Mouse (Mus musculus): Measurements from ENCODE around the gene Olfr370. TPM values are rescaled to one million over a fixed set of nuclear protein-coding genes. Genes with fewer than 3 reads are reported as not detected.
A peak's percentile ranks its signal among the peaks of the same experiment; 100 is the strongest.

Gene Olfr370
- polyA plus RNA-seq, 2 experiments from 2014 or later, result 0.07 TPM; not detected in 1

GRCm38 (mm10) chr8:83575561-83576515 is 40.3 kb downstream of the Olfr370 start:
- ATAC-seq, result no peak

GRCm38 (mm10) chr8:83576516-83576895 is 40.9 kb downstream of the Olfr370 start:
- no peak for ATAC-seq

GRCm38 (mm10) chr8:83576921-83577320 is 41.3 kb downstream of the Olfr370 start:
- ATAC-seq, result no peak

DNA sequence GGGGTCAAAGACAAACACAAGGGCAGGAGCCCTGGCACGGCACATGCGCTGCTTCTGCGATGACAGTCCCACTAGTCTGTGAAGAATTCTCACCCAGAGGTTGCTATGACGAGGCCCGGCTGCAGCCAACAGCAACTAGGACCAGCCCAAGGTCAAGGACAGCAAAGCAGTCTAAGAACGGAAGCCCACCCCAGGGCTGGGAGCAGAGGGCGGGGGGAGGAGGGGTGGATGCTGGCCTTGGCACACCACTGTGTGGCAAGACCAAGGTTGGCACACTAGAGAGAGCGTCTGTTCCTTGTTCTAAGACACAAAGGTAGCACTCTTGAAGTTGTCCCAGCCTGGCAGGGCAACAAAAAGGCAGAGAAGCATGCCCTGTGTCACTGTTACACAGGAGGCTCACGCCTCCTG is 41.8 kb downstream of the Olfr370 start:
- ATAC-seq, result no peak

GRCm38 (mm10) chr8:83578131-83579055 is 42.8 kb downstream of the Olfr370 start:
- no peak for ATAC-seq

DNA sequence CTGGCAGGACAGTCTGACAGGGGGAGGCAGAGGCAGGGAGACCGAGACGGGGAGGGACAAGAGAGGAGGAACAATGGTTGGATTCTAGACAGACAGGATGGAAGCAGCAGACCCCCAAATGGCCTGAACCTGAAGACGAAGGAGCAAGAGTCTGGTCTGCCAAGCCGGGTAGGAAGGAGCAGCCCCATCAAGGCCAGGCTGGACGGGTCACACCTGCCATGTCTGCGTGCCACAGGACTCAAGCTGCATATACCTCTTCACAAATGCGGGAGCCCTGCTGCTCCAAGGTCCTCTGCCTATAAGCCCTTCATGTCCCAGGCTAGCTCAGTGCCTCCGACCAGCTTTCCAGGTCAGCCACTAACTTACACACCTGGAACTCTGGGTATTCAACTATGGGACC is 44.1 kb downstream of the Olfr370 start:
- no peak for ATAC-seq

GRCm38 (mm10) chr8:83580826-83581225 is 45.2 kb downstream of the Olfr370 start:
- no peak for ATAC-seq

DNA sequence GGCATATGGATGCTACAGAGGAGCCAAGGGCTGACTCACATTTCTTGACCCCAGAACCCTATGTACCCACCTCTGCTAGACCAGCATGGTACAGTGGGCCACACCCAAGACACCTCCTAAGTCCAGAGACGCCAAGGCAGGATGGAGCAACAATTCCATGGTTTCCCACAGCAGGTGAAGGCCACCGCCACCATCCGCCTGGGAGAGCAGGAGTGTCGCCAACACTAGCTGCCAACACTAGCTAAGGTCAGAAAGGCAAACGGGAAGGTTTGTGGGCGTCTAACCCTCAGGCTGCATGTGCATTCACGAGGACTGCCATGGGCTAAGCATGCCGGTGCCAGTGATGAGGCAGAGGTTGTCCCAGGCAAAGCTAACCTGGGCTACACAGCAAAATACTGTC is 46.6 kb downstream of the Olfr370 start:
- ATAC-seq, result no peak

GRCm38 (mm10) chr8:83583236-83583635 is 47.7 kb downstream of the Olfr370 start:
- ATAC-seq, result no peak

- no peak for ATAC-seq
Measured at GRCm38 (mm10) chr8:83584771-83585170, 49.2 kb downstream of the Olfr370 start.

- no peak for ATAC-seq
Measured at GRCm38 (mm10) chr8:83585333-83585732, 49.8 kb downstream of the Olfr370 start.

- ATAC-seq, result no peak
Measured at GRCm38 (mm10) chr8:83587644-83588043, 52.1 kb downstream of the Olfr370 start.

- no peak for ATAC-seq
Measured at GRCm38 (mm10) chr8:83588886-83589285, 53.3 kb downstream of the Olfr370 start.

GRCm38 (mm10) chr8:83590488-83591023 is 55.0 kb downstream of the Olfr370 start:
- no peak for ATAC-seq

DNA sequence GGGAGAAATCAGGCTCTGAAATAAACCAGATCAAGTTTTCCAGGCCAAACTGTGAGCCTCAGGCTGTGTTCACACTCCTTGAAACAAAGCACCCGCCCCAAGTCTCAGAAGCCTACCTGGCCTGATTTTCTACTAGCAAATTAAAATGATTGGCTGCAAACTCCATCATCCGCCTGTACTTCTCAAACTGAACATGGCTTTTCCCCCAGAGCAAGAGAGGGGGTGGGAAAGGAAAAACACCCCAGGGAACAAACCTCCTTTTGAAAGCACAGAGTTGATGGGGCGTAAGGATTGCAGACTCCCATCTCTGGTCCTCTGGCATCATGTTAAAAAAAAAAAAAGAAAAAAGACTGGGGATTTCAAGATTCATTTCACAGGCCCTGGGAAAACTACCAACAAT is 57.1 kb downstream of the Olfr370 start:
- no peak for ATAC-seq

- ATAC-seq, result no peak
Measured at GRCm38 (mm10) chr8:83593325-83594166, 58.0 kb downstream of the Olfr370 start.

DNA sequence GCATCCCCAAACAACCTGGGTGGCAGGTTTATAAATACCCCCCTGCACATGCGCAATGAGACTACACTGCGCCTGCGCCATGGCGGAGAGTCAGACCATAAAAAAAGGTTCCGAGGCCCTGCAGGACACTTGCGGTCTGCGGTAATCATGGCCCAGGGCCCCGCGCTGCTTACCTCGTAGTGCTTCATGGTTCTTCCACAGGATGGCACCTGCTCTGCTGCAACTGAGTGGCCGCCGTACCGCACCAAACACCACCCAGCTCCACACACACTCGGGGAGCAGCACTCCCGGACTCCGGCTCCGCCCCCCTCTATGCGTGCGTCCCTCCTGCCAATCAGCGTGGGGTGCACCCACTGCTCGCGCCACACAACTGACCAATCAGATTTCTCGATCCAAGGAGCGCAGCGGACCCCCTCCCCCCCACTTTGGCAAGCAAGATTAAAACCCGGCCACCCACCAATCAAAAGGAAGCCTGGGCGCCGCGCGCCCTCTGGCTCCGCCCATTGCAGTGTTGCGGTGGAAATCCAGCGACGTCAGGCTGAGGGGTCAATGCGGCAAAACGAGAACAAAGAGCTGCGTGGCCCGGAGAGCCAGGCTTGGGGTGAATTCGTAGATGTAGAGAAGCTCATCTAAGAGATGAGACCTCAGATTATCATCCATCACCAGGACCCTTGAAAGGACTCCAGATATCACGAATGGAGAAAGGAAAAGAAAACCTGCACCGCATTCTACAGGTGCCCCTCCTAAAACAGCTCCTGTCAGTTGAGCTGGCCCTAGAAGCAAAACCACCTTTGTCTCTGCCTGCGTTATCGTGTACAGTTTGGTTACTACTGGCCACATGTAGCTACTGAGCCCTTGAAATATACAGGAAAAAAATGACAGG is 58.8 kb downstream of the Olfr370 start:
- peak; percentile 94 for ATAC-seq

Measured in CD4-positive, CD25-positive, alpha-beta regulatory T cell, adult 4 months (primary cell).